Mouse (Mus musculus) liver, embryonic 12.5 days (tissue): ENCODE results near the gene Chst11. TPM values are rescaled to one million over a fixed set of nuclear protein-coding genes. Genes with fewer than 3 reads are reported as not detected.

Experiments used
- ATAC-seq: fragments of 200-750 bp; cut with Nextera tagmentation; 2 replicates; pipeline ENCODE4 v1.8.0; 2017; ENCODE audit warnings: moderate number of reproducible peaks, mild to moderate bottlenecking, moderate library complexity
- H3K27ac ChIP-seq: fragments of 300-500 bp; sonication (generic); 2 replicates; pipeline ENCODE4 v1.5.1; 2016; ENCODE audit warnings: mild to moderate bottlenecking
- H3K27me3 ChIP-seq: fragments of 300-500 bp; sonication (generic); replicated peaks from 2 replicates; pipeline ENCODE4 v1.6.1; 2016; ENCODE audit warnings: mild to moderate bottlenecking, moderate library complexity
- H3K36me3 ChIP-seq: fragments of 300-500 bp; sonication (generic); 2 replicates; pipeline ENCODE4 v1.6.1; 2016; ENCODE audit warnings: mild to moderate bottlenecking, moderate library complexity
- H3K4me1 ChIP-seq: fragments of 300-500 bp; sonication (generic); 2 replicates; pipeline ENCODE4 v1.6.1; 2016
- H3K4me2 ChIP-seq: fragments of 300-500 bp; sonication (generic); 2 replicates; pipeline ENCODE4 v1.6.1; 2016; ENCODE audit warnings: mild to moderate bottlenecking, moderate library complexity
- H3K4me3 ChIP-seq: fragments of 300-500 bp; sonication (generic); 2 replicates; pipeline ENCODE4 v1.5.1; 2016; ENCODE audit warnings: mild to moderate bottlenecking, moderate library complexity
- H3K9ac ChIP-seq: fragments of 300-500 bp; sonication (generic); 2 replicates; pipeline ENCODE4 v1.6.1; 2016; ENCODE audit warnings: mild to moderate bottlenecking, moderate library complexity
- H3K9me3 ChIP-seq: fragments of 300-500 bp; sonication (generic); replicated peaks from 2 replicates; pipeline ENCODE4 v1.6.1; 2016; ENCODE audit warnings: mild to moderate bottlenecking, moderate library complexity
- WGBS: fragments of 180-500 bp; shearing (Covaris S2); methylation state at CpG from one replicate; pipeline ENCODE4 v1.1.7; 2016; ENCODE audit not compliant: insufficient replicate concordance; 5-methylcytosine and 5-hydroxymethylcytosine counted together
- polyA plus RNA-seq: library from polyadenylated mRNA; unstranded; fragments of >200 nt; fragmentation: Nextera tagmentation; extraction: Ambion mirVana; gene quantifications from 2 replicates; pipeline ENCODE4 v1.2.1, GENCODE M21; 2016

The Chst11 gene
- polyA plus RNA-seq, 1 experiment from 2014 or later: 1.9 TPM

DNA sequence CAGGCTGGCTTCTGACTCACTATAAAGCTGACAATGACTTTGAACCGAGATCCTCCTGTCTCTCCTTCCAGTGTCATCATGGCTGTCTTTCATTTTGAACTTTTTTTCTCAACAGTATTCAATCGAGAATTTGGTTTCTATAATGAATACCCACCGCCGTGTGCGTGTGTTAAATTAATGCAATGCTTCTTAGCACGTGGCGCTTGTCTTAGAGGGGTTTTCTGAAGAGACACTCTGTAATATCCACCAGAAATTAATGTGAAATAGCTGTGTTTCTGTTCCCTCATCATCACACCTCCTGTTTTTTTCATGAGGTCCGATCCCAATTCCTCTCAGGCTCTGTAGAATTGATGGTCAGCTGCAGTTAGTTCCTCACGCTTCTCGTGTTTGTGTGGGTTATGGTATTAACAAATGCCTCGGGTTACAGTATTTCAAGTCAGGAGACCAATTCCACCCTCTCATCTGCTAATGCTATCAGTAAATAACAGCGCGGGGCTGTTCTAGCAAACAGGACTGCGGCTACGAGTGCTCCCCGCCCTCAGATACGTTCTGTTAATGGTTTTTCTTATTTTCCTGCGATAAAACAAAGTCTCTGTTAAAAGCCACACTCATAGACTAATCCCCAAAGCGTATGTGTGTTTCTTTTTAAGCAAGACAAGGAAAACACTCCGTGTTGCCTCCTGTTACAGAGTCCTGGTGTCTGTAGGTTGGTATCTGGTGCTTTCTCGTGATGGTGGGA is 32.6 kb downstream of the Chst11 start:
- Histone ChIP-seq H3K4me3 (peak overlapping the region; percentile 42), H3K4me1 (peaks cover 93% of the 10 kb centered on the region), H3K36me3 (peaks cover 9% of the 10 kb centered on the region; the same call in 1 of the 2 replicates), H3K9ac (peak overlapping the region; percentile 73), H3K27me3 (no peaks in the 10 kb centered on the region), H3K4me2 (peak overlapping the region; percentile 72), H3K9me3 (0 out of 2 replicates have a peak, but pooled peaks cover 6% of the 10 kb centered on the region), H3K27ac (peak overlapping the region; percentile 98)
- 30% methylated on average over 21 of the region's 21 CpGs for WGBS
- peak; percentile 57 for ATAC-seq

DNA sequence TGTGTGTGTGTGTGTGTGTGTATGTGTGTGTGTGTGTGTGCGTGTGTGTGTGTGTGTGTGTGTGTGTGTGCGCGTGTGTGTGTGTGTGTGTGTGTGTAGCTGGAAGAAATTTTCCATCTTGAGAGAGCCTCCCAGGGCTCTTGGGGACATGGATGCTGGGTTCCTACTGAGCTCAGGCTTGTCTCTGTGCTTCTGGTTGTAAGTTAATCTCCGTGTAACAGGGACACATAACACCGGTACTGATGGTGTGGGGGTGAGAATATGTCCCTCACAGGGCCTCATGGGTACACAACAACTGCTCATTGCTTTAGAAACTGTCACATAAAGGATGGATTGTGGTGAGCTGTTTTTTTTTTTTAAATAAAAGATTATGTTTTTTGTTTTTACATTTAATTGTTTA is 33.2 kb downstream of the Chst11 start:
- H3K4me3 ChIP-seq: peak overlapping the region; percentile 42
- 32% methylated on average over 5 of the region's 5 CpGs for WGBS
- 0 out of 2 replicates have a peak, but pooled peaks cover 6% of the 10 kb centered on the region for H3K9me3 ChIP-seq
- H3K4me1 ChIP-seq: peaks cover 92% of the 10 kb centered on the region
- H3K36me3 ChIP-seq: peaks cover 9% of the 10 kb centered on the region; the same call in 1 of the 2 replicates
- ATAC-seq: peak; percentile 37
- peak overlapping the region; percentile 98 for H3K27ac ChIP-seq
- H3K27me3 ChIP-seq: no peaks in the 10 kb centered on the region
- peak overlapping the region; percentile 73 for H3K9ac ChIP-seq
- H3K4me2 ChIP-seq: peak overlapping the region; percentile 72

- ATAC-seq: peak; percentile 95
- H3K27me3 ChIP-seq: no peaks in the 10 kb centered on the region
- peak overlapping the region; percentile 98 for H3K27ac ChIP-seq
- peak overlapping the region; percentile 72 for H3K4me2 ChIP-seq
- H3K9me3 ChIP-seq: 0 out of 2 replicates have a peak, but pooled peaks cover 6% of the 10 kb centered on the region
- H3K36me3 ChIP-seq: peaks cover 7% of the 10 kb centered on the region; the same call in 1 of the 2 replicates
- peaks cover 91% of the 10 kb centered on the region for H3K4me1 ChIP-seq
- 29% methylated on average over 19 of the region's 19 CpGs for WGBS
- H3K9ac ChIP-seq: peak overlapping the region; percentile 73
- peak overlapping the region; percentile 42 for H3K4me3 ChIP-seq
Observed at GRCm38 (mm10) chr10:83019497-83020270, 34.4 kb downstream of the Chst11 start.

DNA sequence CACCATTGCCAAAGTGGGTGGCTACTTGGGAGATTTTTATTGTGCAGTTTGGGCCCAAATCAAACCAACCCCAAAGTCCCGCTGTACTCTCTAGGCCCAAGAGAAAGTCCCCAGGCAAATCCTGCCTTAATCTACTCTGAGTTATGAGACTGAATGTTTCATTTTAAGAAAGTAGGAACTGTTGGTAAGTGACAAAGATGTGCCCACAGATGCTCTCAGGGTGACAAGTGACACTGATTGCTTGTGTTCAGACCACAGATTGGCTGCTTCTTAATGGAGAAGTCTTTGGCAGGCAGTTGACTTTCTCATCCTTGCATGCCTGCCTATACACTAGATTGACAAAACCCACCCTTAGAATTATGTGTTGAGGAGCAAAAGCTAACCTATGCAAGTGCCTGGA is 37.3 kb downstream of the Chst11 start:
- WGBS: 90% methylated on average over 1 of the region's 1 CpGs
- peaks cover 11% of the 10 kb centered on the region for H3K36me3 ChIP-seq
- H3K4me3 ChIP-seq: no peak overlapping the region
- ATAC-seq: no peak
- H3K4me1 ChIP-seq: peaks cover 80% of the 10 kb centered on the region
- no peak overlapping the region for H3K27ac ChIP-seq
- H3K27me3 ChIP-seq: no peaks in the 10 kb centered on the region
- no peak overlapping the region for H3K4me2 ChIP-seq
- H3K9ac ChIP-seq: no peak overlapping the region
- H3K9me3 ChIP-seq: no peaks in the 10 kb centered on the region

GRCm38 (mm10) chr10:83026174-83026573 is 40.9 kb downstream of the Chst11 start:
- Histone ChIP-seq H3K9ac (no peak overlapping the region), H3K4me1 (peaks cover 79% of the 10 kb centered on the region), H3K36me3 (peaks cover 11% of the 10 kb centered on the region), H3K27ac (peak overlapping the region; percentile 52), H3K4me3 (no peak overlapping the region), H3K4me2 (no peak overlapping the region), H3K9me3 (no peaks in the 10 kb centered on the region), H3K27me3 (no peaks in the 10 kb centered on the region)
- ATAC-seq: no peak
- WGBS: 81% methylated on average over 5 of the region's 5 CpGs

GRCm38 (mm10) chr10:83027673-83028072 is 42.4 kb downstream of the Chst11 start:
- ATAC-seq: peak; percentile 74; the same call in 1 of the 2 replicates
- WGBS: 54% methylated on average over 6 of the region's 6 CpGs

DNA sequence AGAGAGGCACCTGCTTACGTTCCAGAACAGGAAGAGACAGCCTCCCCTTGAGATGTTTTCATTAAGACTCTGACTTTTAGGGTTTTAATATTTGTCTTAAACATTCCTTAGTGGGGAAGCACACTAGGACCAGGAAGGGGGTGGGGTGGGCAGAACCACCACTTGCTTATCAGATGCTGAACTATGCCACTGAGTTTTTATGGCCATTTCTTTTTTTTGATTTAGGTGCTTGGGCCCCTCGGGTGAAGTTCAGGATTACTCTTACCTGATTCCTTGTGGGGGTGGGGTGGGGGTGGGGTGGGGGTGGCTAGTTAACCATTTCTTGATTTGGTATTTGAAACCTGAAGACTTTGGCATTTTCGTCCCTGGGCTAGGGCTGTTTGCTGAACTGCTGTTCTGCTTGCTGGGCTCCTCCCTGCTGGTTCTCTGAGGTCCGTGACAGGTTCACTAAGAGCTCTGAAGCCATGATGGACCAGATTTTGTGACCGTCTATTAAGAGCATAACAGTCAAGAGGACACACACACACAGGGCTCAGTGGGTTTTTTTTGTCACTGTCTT is 44.9 kb downstream of the Chst11 start:
- H3K4me2 ChIP-seq: no peak overlapping the region

More at GRCm38 (mm10) chr10:83027673-83028072, 42.4 kb downstream of the Chst11 start:
- peaks cover 11% of the 10 kb centered on the region for H3K36me3 ChIP-seq
- no peaks in the 10 kb centered on the region for H3K9me3 ChIP-seq
- H3K27me3 ChIP-seq: no peaks in the 10 kb centered on the region
- no peak overlapping the region for H3K4me3 ChIP-seq
- peak overlapping the region; percentile 66 for H3K27ac ChIP-seq
- peak overlapping the region; percentile 20 for H3K4me2 ChIP-seq
- peaks cover 81% of the 10 kb centered on the region for H3K4me1 ChIP-seq
- H3K9ac ChIP-seq: no peak overlapping the region

GRCm38 (mm10) chr10:83030928-83031327 is 45.6 kb downstream of the Chst11 start:
- 70% methylated on average over 6 of the region's 6 CpGs for WGBS
- 0 out of 2 replicates have a peak overlapping the region, but pooled peaks have one; percentile 6 for H3K27ac ChIP-seq
- peaks cover 4% of the 10 kb centered on the region for H3K36me3 ChIP-seq
- H3K9ac ChIP-seq: no peak overlapping the region
- no peaks in the 10 kb centered on the region for H3K9me3 ChIP-seq
- H3K4me1 ChIP-seq: peaks cover 88% of the 10 kb centered on the region
- H3K4me3 ChIP-seq: no peak overlapping the region
- ATAC-seq: no peak
- no peaks in the 10 kb centered on the region for H3K27me3 ChIP-seq
- no peak overlapping the region for H3K4me2 ChIP-seq

More for the DNA sequence above, 44.9 kb downstream of the Chst11 start:
- H3K9me3 ChIP-seq: no peaks in the 10 kb centered on the region
- H3K4me3 ChIP-seq: no peak overlapping the region
- 57% methylated on average over 5 of the region's 5 CpGs for WGBS
- no peak for ATAC-seq
- H3K4me1 ChIP-seq: peaks cover 90% of the 10 kb centered on the region
- H3K9ac ChIP-seq: no peak overlapping the region
- no peaks in the 10 kb centered on the region for H3K27me3 ChIP-seq
- no peak overlapping the region for H3K27ac ChIP-seq
- peaks cover 8% of the 10 kb centered on the region for H3K36me3 ChIP-seq

DNA sequence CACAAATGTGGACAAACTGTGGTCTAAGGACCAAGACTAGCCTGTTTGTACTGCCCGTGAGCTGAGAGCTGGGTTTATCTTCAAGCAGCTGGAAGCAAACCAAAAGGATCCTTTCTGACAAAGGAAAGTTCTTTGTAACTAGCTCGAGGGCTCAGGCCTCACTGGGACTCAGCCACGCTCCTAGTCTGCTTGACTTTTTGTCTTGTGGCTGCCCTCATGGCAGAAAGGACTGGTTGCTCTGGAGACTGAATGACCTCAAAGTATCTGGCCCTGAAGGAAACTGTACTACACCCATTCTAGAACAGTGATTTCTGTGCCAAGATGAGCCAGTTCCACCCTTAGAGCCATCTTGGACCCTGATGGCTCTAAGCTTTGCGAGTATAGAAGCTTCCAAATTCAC is 46.3 kb downstream of the Chst11 start:
- no peak overlapping the region for H3K9ac ChIP-seq
- no peak overlapping the region for H3K27ac ChIP-seq
- 72% methylated on average over 4 of the region's 4 CpGs for WGBS
- H3K4me2 ChIP-seq: no peak overlapping the region
- no peak overlapping the region for H3K4me3 ChIP-seq
- H3K27me3 ChIP-seq: no peaks in the 10 kb centered on the region
- no peak for ATAC-seq
- H3K36me3 ChIP-seq: peaks cover 2% of the 10 kb centered on the region; the same call in 1 of the 2 replicates
- peaks cover 89% of the 10 kb centered on the region for H3K4me1 ChIP-seq
- no peaks in the 10 kb centered on the region for H3K9me3 ChIP-seq

GRCm38 (mm10) chr10:83032559-83032958 is 47.3 kb downstream of the Chst11 start:
- WGBS: 82% methylated on average over 10 of the region's 10 CpGs
- Histone ChIP-seq H3K9ac (no peak overlapping the region), H3K27me3 (no peaks in the 10 kb centered on the region), H3K9me3 (no peaks in the 10 kb centered on the region), H3K36me3 (no peaks in the 10 kb centered on the region), H3K4me1 (peaks cover 80% of the 10 kb centered on the region), H3K27ac (no peak overlapping the region), H3K4me3 (no peak overlapping the region), H3K4me2 (no peak overlapping the region)
- ATAC-seq: no peak

DNA sequence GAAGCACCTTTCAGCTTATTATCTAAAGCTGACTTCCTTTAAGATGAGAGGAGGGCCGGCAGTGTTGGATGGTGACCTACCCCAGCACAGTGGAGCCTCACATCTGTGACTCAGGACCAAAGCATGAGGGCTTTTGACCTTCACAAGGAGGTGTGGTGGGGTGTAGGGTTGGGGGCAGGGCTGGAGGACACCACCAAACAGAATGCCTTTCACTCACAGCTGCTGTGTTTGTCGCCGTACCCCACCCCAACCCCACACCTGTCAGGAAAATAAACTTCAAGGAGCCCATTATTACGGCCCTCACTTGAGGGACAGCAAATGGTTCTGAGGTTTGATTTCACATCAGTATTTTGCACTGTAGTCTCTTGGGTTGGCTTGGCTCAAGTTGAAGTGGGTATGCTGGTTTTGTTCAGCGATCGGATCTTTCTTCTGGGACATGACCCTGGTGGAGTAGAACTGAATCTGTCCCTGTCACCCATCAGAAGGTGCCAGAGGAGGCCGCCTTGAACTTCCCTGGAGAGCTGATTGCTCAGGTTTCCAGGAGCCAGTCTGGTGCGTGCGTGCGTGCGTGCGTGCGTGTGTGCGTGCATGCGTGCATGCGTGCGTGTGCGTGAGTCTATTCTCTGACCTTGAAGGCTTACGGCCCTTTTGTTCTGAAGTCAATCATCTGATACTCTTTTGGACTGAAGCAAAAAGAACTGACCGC is 51.2 kb downstream of the Chst11 start:
- no peaks in the 10 kb centered on the region for H3K36me3 ChIP-seq
- WGBS: 83% methylated on average over 20 of the region's 20 CpGs
- peaks cover 61% of the 10 kb centered on the region for H3K4me1 ChIP-seq
- no peaks in the 10 kb centered on the region for H3K27me3 ChIP-seq
- no peak overlapping the region for H3K4me3 ChIP-seq
- ATAC-seq: no peak; the same call in 1 of the 2 replicates
- no peak overlapping the region; the same call in 1 of the 2 replicates for H3K27ac ChIP-seq
- H3K4me2 ChIP-seq: no peak overlapping the region
- H3K9me3 ChIP-seq: no peaks in the 10 kb centered on the region
- H3K9ac ChIP-seq: no peak overlapping the region
